Mouse (Mus musculus): ENCODE data around the gene Iqcj.

Iqcj gene

GRCm38 (mm10) chr3:67892026-67892705, at the start of gene Iqcj, which contains the start of gene Iqschfp:
Gene Iqcj, plus strand, starts transcription at chr3:67892220.
Gene Iqschfp, plus strand, starts transcription at chr3:67892232.
- WGBS = 18% methylated on average over 15 of the region's 15 CpGs

GRCm38 (mm10) chr3:67852397-67852796, 39.6 kb upstream of the Iqcj start:
- WGBS = 75% methylated on average over 5 of the region's 5 CpGs

- WGBS = 66% methylated on average over 3 of the region's 3 CpGs
Observed at GRCm38 (mm10) chr3:67861524-67861923, 30.5 kb upstream of the Iqcj start.

GRCm38 (mm10) chr3:67867420-67868065, 24.5 kb upstream of the Iqcj start:
- 68% methylated on average over 13 of the region's 13 CpGs for WGBS

GRCm38 (mm10) chr3:67869424-67869823, 22.6 kb upstream of the Iqcj start:
- 64% methylated on average over 1 of the region's 1 CpGs for WGBS

GRCm38 (mm10) chr3:67877253-67877652, 14.8 kb upstream of the Iqcj start:
- 86% methylated on average over 4 of the region's 4 CpGs for WGBS

GRCm38 (mm10) chr3:67884335-67884734, 7.7 kb upstream of the Iqcj start:
- WGBS = 70% methylated on average over 3 of the region's 3 CpGs

GRCm38 (mm10) chr3:67886176-67886575, 5.8 kb upstream of the Iqcj start:
- WGBS = 77% methylated on average over 1 of the region's 1 CpGs

- 32% methylated on average over 10 of the region's 10 CpGs for WGBS
Observed at GRCm38 (mm10) chr3:67892768-67893167, 748 bp downstream of the Iqcj start.

GRCm38 (mm10) chr3:67902517-67902916, 10.5 kb downstream of the Iqcj start:
- WGBS = 86% methylated on average over 4 of the region's 4 CpGs

GRCm38 (mm10) chr3:67908586-67908985, 16.6 kb downstream of the Iqcj start:
- 57% methylated on average over 2 of the region's 2 CpGs for WGBS

GRCm38 (mm10) chr3:67918098-67918497, 26.1 kb downstream of the Iqcj start:
- 70% methylated on average over 3 of the region's 3 CpGs for WGBS

- WGBS = 61% methylated on average over 8 of the region's 8 CpGs
Observed at GRCm38 (mm10) chr3:67918634-67919259, 26.7 kb downstream of the Iqcj start.

- 54% methylated on average over 4 of the region's 4 CpGs for WGBS
Observed at GRCm38 (mm10) chr3:67923095-67923494, 31.1 kb downstream of the Iqcj start.

GRCm38 (mm10) chr3:67925453-67925852, 33.4 kb downstream of the Iqcj start:
- 62% methylated on average over 2 of the region's 2 CpGs for WGBS

- WGBS = 82% methylated on average over 10 of the region's 10 CpGs
Observed at GRCm38 (mm10) chr3:67930424-67931133, 38.6 kb downstream of the Iqcj start.

- WGBS = 56% methylated on average over 8 of the region's 8 CpGs
Observed at GRCm38 (mm10) chr3:67931181-67931580, 39.2 kb downstream of the Iqcj start.

- WGBS = 84% methylated on average over 3 of the region's 3 CpGs
Observed at GRCm38 (mm10) chr3:67931914-67932313, 39.9 kb downstream of the Iqcj start.

GRCm38 (mm10) chr3:67935829-67936228, 43.8 kb downstream of the Iqcj start:
- WGBS = 86% methylated on average over 3 of the region's 3 CpGs

- WGBS = 90% methylated on average over 2 of the region's 2 CpGs
Observed at GRCm38 (mm10) chr3:67947000-67947399, 55.0 kb downstream of the Iqcj start.

- 53% methylated on average over 5 of the region's 5 CpGs for WGBS
Observed at GRCm38 (mm10) chr3:67952517-67952940, 60.5 kb downstream of the Iqcj start.

- WGBS = 23% methylated on average over 5 of the region's 5 CpGs
Observed at GRCm38 (mm10) chr3:67954459-67955065, 62.5 kb downstream of the Iqcj start.

Data from cerebral cortex, adult 2 months (tissue).